Mouse (Mus musculus) layer of hippocampus, postnatal 14 days (tissue): Measurements from ENCODE around the gene Triobp. TPM values are rescaled to one million over a fixed set of nuclear protein-coding genes. Genes with fewer than 3 reads are reported as not detected.

Experiments used
- microRNA-seq, 2 experiments: library from miRNA; unstranded; fragments of <30 nt; microRNA quantifications; one replicate each; pipeline ENCODE4 v1.2.0; 2021
- total RNA-seq, 2 experiments: library from RNA; stranded (reverse); gene quantifications; 2 replicates each; pipeline ENCODE4 v1.2.3; 2021

Gene Triobp
- total RNA-seq, 2 experiments from 2014 or later: 19.3 to 21.1 TPM

Small RNA genes within 50 kb of the gene (microRNA-seq; reads per million reads assigned to microRNA genes)
- 0.57 to 1.6 reads per million in 2 experiments for gene Mir6956

Other genes with a start within 250 kb of the Triobp start
- 100 to 1,000 TPM; 161 to 171 TPM for gene Elfn2, start 229.0 kb upstream of the Triobp start, total RNA-seq
- 1 to 10 TPM; 7.9 to 8.3 TPM for gene Mfng, start 174.2 kb upstream of the Triobp start, total RNA-seq
- 1 to 10 TPM; 4.8 to 4.9 TPM for gene Card10, start 144.7 kb upstream of the Triobp start, total RNA-seq
- gene Cdc42ep1, start 105.1 kb upstream of the Triobp start, total RNA-seq: 10 to 100 TPM in 1 of 2 experiments, 1 to 10 TPM in 1; 9.9 to 10.5 TPM
- not detected for gene Lgals2, start 92.2 kb upstream of the Triobp start, total RNA-seq
- 10 to 100 TPM; 51.3 to 52.4 TPM for gene Gga1, start 70.5 kb upstream of the Triobp start, total RNA-seq
- under 1 TPM in 1 of 2 experiments, not detected in 1; 0.25 TPM for gene Gm49510, start 48.1 kb upstream of the Triobp start, total RNA-seq
- gene Sh3bp1, start 48.0 kb upstream of the Triobp start, total RNA-seq: 10 to 100 TPM; 16.1 to 16.8 TPM
- gene Pdxp, start 33.8 kb upstream of the Triobp start, total RNA-seq: 100 to 1,000 TPM; 141 to 146 TPM
- 10 to 100 TPM; 15.3 to 27.0 TPM for gene Lgals1, start 21.0 kb upstream of the Triobp start, total RNA-seq
- 10 to 100 TPM; 35.9 to 36.1 TPM for gene Nol12, start 12.8 kb upstream of the Triobp start, total RNA-seq
- 10 to 100 TPM; 88.8 to 94.3 TPM for gene H1f0, start 80.7 kb downstream of the Triobp start, total RNA-seq
- gene Galr3, start 94.2 kb downstream of the Triobp start, total RNA-seq: under 1 TPM in 1 of 2 experiments, not detected in 1; 0.72 TPM
- gene Ankrd54, start 115.2 kb downstream of the Triobp start, total RNA-seq: 10 to 100 TPM; 18.9 to 19.0 TPM
- 10 to 100 TPM; 82.2 to 83.1 TPM for gene Eif3l, start 127.5 kb downstream of the Triobp start, total RNA-seq
- 10 to 100 TPM; 36.5 to 39.3 TPM for gene Micall1, start 161.2 kb downstream of the Triobp start, total RNA-seq
- 100 to 1,000 TPM; 114 to 125 TPM for gene Polr2f, start 193.3 kb downstream of the Triobp start, total RNA-seq
- gene 1700088E04Rik, start 193.5 kb downstream of the Triobp start, total RNA-seq: 10 to 100 TPM; 12.4 to 13.5 TPM
- gene Sox10, start 217.5 kb downstream of the Triobp start, total RNA-seq: 10 to 100 TPM; 52.2 to 54.1 TPM